Mouse (Mus musculus) hindbrain, embryonic 11.5 days (tissue): Measurements from ENCODE around the gene Grip1. TPM values are rescaled to one million over a fixed set of nuclear protein-coding genes. Genes with fewer than 3 reads are reported as not detected.

Experiments used
- ATAC-seq: fragments of 200-750 bp; cut with Nextera tagmentation; 2 replicates; pipeline ENCODE4 v1.8.0; 2017; ENCODE audit warnings: mild to moderate bottlenecking, moderate TSS enrichment, moderate library complexity; ENCODE audit not compliant: low FRiP score
- DNase-seq: peaks from one replicate; pipeline ENCODE4 v3.0.0-alpha.2; 2015; ENCODE audit warnings: low spot score
- H3K27ac ChIP-seq: fragments of 300-500 bp; sonication (generic); 2 replicates; pipeline ENCODE4 v1.5.1; 2014; ENCODE audit warnings: mild to moderate bottlenecking, low read depth, low read length
- H3K27me3 ChIP-seq: fragments of 300-500 bp; sonication (generic); 2 replicates; pipeline ENCODE4 v1.6.1; 2014; ENCODE audit warnings: mild to moderate bottlenecking, low read length, moderate library complexity, mixed read lengths; ENCODE audit not compliant: control insufficient read depth, insufficient read depth
- H3K36me3 ChIP-seq: fragments of 300-500 bp; sonication (generic); 2 replicates; pipeline ENCODE4 v1.6.1; 2014; ENCODE audit warnings: mild to moderate bottlenecking, low read length, moderate library complexity, mixed read lengths; ENCODE audit not compliant: control insufficient read depth, insufficient read depth
- H3K4me1 ChIP-seq: fragments of 300-500 bp; sonication (generic); replicated peaks from 2 replicates; pipeline ENCODE4 v1.6.1; 2014; ENCODE audit warnings: low read length, mixed read lengths; ENCODE audit not compliant: control insufficient read depth, insufficient read depth
- H3K4me2 ChIP-seq: fragments of 300-500 bp; sonication (generic); replicated peaks from 2 replicates; pipeline ENCODE4 v1.6.1; 2014; ENCODE audit warnings: mild to moderate bottlenecking, low read depth, low read length
- H3K4me3 ChIP-seq: fragments of 300-500 bp; sonication (generic); 2 replicates; pipeline ENCODE4 v1.5.1; 2014; ENCODE audit warnings: low read depth, low read length
- H3K9ac ChIP-seq: fragments of 300-500 bp; sonication (generic); 2 replicates; pipeline ENCODE4 v1.6.1; 2014; ENCODE audit warnings: low read depth, low read length
- H3K9me3 ChIP-seq: fragments of 300-500 bp; sonication (generic); 2 replicates; pipeline ENCODE4 v1.6.1; 2016; ENCODE audit warnings: low read length; ENCODE audit not compliant: control insufficient read depth
- WGBS: fragments of 180-500 bp; shearing (Covaris S2); extraction: QIAGEN DNeasy Blood & Tissue Kit; methylation state at CpG from one replicate; pipeline ENCODE4 v1.1.7; 2014; 5-methylcytosine and 5-hydroxymethylcytosine counted together
- polyA plus RNA-seq: library from polyadenylated mRNA; unstranded; fragments of >200 nt; fragmentation: Nextera tagmentation; extraction: Ambion mirVana; gene quantifications from 2 replicates; pipeline ENCODE4 v1.2.1, GENCODE M21; 2014

The Grip1 gene
- polyA plus RNA-seq, 1 experiment from 2014 or later, result 11.8 TPM

DNA sequence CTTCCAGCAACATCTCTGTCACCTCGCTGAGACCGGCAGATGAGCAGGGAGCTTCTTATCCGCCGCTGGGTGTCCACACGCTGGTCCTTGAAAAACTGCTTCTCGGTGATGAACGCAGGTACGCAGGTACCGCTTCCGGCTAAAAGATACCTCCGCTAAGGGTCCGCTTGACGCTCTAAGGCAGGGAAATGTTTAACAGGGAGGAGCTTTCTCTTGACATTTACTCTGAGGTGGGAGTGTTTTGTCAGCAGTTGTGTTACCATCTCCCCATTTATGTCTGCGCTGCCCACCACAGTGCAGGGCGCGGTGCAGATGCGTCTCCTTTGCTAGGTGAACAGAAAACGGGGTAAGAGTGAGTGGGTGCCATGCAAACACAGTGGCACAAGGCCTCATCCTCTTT lies 14.3 kb downstream of the Grip1 start:
- DNase-seq (no peak), ATAC-seq (no peak)
- Histone ChIP-seq H3K36me3 (no peaks in the 10 kb centered on the region), H3K27ac (no peak overlapping the region), H3K4me3 (no peak overlapping the region), H3K9me3 (no peaks in the 10 kb centered on the region), H3K4me1 (no peaks in the 10 kb centered on the region), H3K27me3 (no peaks in the 10 kb centered on the region), H3K4me2 (no peak overlapping the region), H3K9ac (no peak overlapping the region)
- WGBS, result 94% methylated on average over 18 of the region's 18 CpGs

DNA sequence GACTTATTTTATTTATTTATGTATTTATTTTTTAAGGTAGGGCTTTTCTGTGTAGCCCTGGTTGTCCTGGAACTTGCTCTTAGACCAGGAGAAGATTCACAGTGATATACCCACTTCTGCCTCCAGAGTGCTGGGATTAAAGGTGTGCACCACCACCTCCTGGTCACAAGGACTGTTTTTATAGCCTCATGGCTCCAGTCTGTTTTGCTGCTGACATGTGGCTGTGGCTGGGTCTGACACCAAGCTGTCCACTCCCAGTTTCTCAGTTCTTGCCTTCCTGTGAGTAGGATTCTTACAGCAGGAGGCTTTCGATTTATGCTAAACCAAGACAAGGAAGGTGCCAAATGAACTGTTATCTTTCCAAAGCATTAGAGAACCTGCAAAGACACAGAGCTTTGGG lies 16.5 kb downstream of the Grip1 start:
- Histone ChIP-seq H3K27ac (no peak overlapping the region), H3K27me3 (no peaks in the 10 kb centered on the region), H3K4me2 (no peak overlapping the region), H3K4me1 (no peaks in the 10 kb centered on the region), H3K4me3 (no peak overlapping the region), H3K9ac (no peak overlapping the region), H3K9me3 (no peaks in the 10 kb centered on the region), H3K36me3 (no peaks in the 10 kb centered on the region)
- no peak for ATAC-seq
- DNase-seq, result no peak
- 94% methylated on average over 1 of the region's 1 CpGs for WGBS

DNA sequence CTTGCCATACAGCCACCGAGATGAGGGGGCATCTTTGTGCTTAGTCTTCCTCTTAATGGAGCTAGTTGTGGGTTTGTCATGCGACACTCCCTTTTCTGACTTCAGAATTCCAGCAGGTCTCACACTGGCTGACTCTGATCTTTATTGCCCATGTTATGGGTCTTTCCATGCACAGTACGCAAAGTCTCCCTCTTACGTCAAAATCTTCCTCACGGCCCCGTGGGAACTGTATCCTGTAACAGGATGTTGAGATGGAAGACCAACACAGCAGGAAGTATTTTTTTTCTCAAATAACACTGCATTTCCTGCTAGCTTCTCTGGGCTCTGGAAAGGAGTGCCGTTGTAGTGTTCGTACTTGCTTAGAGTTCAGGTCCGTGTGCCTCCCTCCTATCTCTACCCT lies 21.5 kb downstream of the Grip1 start:
- no peaks in the 10 kb centered on the region for H3K9me3 ChIP-seq
- 77% methylated on average over 9 of the region's 9 CpGs for WGBS
- no peaks in the 10 kb centered on the region for H3K36me3 ChIP-seq
- no peak overlapping the region for H3K27ac ChIP-seq
- no peak overlapping the region for H3K4me3 ChIP-seq
- no peaks in the 10 kb centered on the region for H3K4me1 ChIP-seq
- ATAC-seq (no peak), DNase-seq (no peak)
- no peaks in the 10 kb centered on the region for H3K27me3 ChIP-seq
- no peak overlapping the region for H3K4me2 ChIP-seq
- no peak overlapping the region for H3K9ac ChIP-seq

DNA sequence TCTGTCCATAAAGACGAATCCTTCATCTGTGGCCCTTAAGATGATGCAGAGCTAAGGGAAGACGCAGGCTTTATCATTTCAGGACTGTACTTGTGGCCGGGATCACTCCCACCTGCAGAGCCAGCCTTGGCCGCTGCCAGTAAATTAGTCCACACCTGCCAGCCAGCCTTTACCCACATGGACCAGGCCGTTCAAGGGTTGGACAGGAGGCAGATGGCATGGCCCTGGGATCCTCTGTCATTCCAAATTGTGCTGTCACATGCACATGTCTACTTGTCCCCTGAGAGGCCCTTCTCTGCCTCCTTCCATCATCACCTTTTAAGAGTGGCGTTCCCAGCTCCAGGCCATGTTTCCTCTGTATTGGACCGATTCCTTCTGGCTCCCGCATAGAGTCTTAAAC lies 24.0 kb downstream of the Grip1 start:
- Histone ChIP-seq H3K4me2 (no peak overlapping the region), H3K27me3 (no peaks in the 10 kb centered on the region), H3K4me3 (no peak overlapping the region), H3K27ac (no peak overlapping the region), H3K36me3 (no peaks in the 10 kb centered on the region), H3K9ac (no peak overlapping the region), H3K4me1 (no peaks in the 10 kb centered on the region; the same call in 1 of the 2 replicates), H3K9me3 (no peaks in the 10 kb centered on the region)
- ATAC-seq (no peak), DNase-seq (no peak)
- WGBS, result 79% methylated on average over 8 of the region's 8 CpGs

DNA sequence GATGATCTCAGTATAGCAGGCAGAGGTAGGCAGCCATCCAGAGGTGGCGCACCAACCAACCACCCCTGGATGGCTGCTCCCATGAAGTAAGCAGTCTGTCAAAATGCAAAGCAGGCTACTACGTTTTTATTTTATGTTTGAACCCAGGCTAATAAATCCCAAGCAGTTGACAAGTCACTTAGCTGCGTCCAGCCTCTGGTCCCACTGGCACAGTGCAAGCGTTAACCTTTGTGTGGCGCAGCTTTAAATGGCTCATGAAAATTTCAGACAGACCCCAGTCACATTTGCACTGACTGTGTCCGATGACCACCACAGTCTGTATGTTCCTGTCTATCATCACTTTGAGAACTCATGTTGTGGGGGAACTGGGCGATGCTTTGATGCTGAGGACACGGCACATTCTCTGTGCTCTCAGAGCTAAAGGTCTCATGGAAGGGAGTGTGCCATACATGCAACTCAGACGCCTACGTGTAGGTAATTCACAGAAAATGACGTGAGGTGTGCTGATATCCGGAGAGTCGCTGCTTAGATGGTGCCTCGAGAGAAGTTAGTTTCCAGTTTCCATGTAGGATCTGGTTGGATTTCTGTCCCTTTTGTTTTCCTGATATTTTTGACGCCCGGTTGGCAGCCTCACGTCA lies 29.6 kb downstream of the Grip1 start:
- DNase-seq (peak; percentile 34), ATAC-seq (peak; percentile 25; the same call in 1 of the 2 replicates)
- Histone ChIP-seq H3K27me3 (no peaks in the 10 kb centered on the region), H3K27ac (no peak overlapping the region), H3K4me1 (peaks cover 5% of the 10 kb centered on the region), H3K4me2 (0 out of 2 replicates have a peak overlapping the region, but pooled peaks have one; percentile 7), H3K9me3 (no peaks in the 10 kb centered on the region), H3K36me3 (no peaks in the 10 kb centered on the region), H3K9ac (no peak overlapping the region), H3K4me3 (no peak overlapping the region)
- 43% methylated on average over 17 of the region's 17 CpGs for WGBS

DNA sequence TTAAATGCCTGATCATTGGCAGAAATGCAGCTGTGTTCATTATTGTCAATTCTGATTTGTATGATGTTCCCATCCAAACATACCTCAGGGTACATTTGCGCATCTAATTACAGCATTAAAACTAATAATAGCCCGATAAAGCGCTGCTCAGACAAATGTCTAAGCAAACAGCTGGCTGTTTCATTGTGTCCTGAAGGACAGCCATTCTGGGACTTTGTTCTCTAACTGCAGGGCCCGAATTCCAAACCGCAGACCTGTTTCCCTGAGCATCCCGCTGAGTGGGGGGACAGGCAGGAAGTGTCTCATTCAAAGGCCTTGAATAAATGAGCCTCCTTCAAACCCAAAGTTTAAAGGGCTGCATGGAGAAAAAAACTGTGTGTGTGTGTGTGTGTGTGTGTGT lies 30.1 kb downstream of the Grip1 start:
- H3K4me3 ChIP-seq, result no peak overlapping the region
- 17% methylated on average over 6 of the region's 6 CpGs for WGBS
- no peak overlapping the region for H3K9ac ChIP-seq
- peaks cover 5% of the 10 kb centered on the region for H3K4me1 ChIP-seq
- DNase-seq, result peak; percentile 42
- H3K9me3 ChIP-seq, result no peaks in the 10 kb centered on the region
- H3K27me3 ChIP-seq, result no peaks in the 10 kb centered on the region
- peak overlapping the region; percentile 7; the same call in 1 of the 2 replicates for H3K4me2 ChIP-seq
- ATAC-seq, result no peak
- H3K27ac ChIP-seq, result no peak overlapping the region
- H3K36me3 ChIP-seq, result no peaks in the 10 kb centered on the region

DNA sequence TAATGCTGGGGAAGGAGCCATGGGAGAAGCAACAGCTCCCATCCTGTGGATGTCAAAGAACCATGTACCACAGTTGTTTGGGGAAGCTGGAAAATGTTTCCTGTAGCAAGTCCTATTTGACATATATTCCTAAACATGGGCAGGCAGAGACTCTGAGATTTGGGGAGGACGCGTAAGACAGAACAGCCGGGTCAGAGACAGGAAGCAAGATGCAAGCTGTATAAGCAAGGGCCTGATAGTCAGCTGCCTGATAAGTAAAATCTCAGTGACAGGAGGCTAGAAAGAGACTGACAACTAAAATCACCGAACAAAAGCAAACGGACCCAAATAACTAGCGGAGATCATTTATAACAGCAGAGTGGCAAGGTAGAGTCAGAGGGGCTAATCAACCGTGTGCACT lies 33.3 kb downstream of the Grip1 start:
- DNase-seq (no peak), ATAC-seq (no peak)
- H3K4me1 ChIP-seq, result peaks cover 5% of the 10 kb centered on the region
- no peak overlapping the region for H3K9ac ChIP-seq
- no peaks in the 10 kb centered on the region for H3K27me3 ChIP-seq
- no peaks in the 10 kb centered on the region for H3K36me3 ChIP-seq
- H3K9me3 ChIP-seq, result no peaks in the 10 kb centered on the region
- H3K4me3 ChIP-seq, result no peak overlapping the region
- H3K27ac ChIP-seq, result no peak overlapping the region
- 87% methylated on average over 7 of the region's 7 CpGs for WGBS
- no peak overlapping the region for H3K4me2 ChIP-seq

DNA sequence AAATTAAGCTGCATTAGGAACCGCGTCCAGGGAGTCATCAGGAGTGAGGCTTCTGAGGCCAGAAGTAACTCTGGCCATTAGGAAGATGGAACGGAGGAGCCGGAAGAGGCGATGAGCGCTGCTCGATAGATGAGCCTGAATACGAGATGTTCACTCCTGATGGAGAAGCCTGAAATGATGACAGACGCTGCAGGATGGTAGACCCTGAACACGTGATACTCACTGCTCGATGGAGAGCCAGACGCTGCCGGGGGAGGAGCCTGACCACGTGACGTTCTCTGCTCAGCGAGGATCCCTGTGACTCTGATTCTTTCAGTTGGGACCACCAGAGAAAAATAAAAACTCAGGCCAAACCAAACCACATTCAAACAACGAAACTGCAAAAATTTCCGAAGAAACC lies 37.2 kb downstream of the Grip1 start:
- H3K27me3 ChIP-seq, result no peaks in the 10 kb centered on the region
- no peak overlapping the region for H3K9ac ChIP-seq
- H3K27ac ChIP-seq, result no peak overlapping the region
- no peak for ATAC-seq
- H3K9me3 ChIP-seq, result no peaks in the 10 kb centered on the region
- H3K4me1 ChIP-seq, result no peaks in the 10 kb centered on the region
- no peak for DNase-seq
- no peak overlapping the region for H3K4me3 ChIP-seq
- no peak overlapping the region for H3K4me2 ChIP-seq
- 95% methylated on average over 18 of the region's 18 CpGs for WGBS
- H3K36me3 ChIP-seq, result no peaks in the 10 kb centered on the region

DNA sequence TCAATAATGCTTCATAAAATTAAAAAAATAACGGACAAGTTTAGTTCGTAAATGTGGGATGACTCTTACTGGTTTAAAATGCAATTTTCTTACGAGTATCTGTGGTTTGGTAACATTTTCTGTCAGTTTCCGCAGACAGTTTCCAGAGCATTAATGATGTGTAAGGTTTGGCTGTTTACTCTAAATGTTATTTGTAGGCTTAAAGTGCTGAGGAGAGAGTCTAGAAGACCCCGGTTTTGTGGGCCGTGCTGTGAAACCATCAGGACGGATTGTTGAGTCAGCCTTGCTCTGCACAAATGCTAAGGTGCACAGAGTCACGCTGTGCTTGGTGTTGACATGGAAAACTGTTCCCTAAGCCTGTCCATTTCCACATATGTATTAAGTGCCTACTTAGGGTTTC lies 41.7 kb downstream of the Grip1 start:
- Histone ChIP-seq H3K9me3 (no peaks in the 10 kb centered on the region; the same call in 1 of the 2 replicates), H3K36me3 (no peaks in the 10 kb centered on the region), H3K4me1 (no peaks in the 10 kb centered on the region), H3K4me2 (no peak overlapping the region), H3K9ac (no peak overlapping the region), H3K27ac (no peak overlapping the region), H3K27me3 (no peaks in the 10 kb centered on the region), H3K4me3 (no peak overlapping the region)
- WGBS, result 95% methylated on average over 8 of the region's 8 CpGs
- DNase-seq, result no peak
- ATAC-seq, result no peak
